Mouse (Mus musculus) CH12.LX (cell line): ENCODE data around the gene Klhl32. TPM values are rescaled to one million over a fixed set of nuclear protein-coding genes. Genes with fewer than 3 reads are reported as not detected.

ENCODE experiments used
- DNase-seq: peaks from one replicate; pipeline ENCODE4 v3.0.0-alpha.2; 2013; ENCODE audit errors: extremely low read depth
- H3K27ac ChIP-seq: 2 replicates; pipeline ENCODE4 v1.5.1; 2012; ENCODE audit warnings: low read depth, mild to moderate bottlenecking, control low read depth, moderate library complexity; ENCODE audit not compliant: insufficient read depth
- H3K27me3 ChIP-seq: replicated peaks from 2 replicates; pipeline ENCODE3; 2012; ENCODE audit warnings: inconsistent platforms
- H3K36me3 ChIP-seq, 2 experiments: replicated peaks in 1 of 2; 2 replicates each; pipeline versions ENCODE3 to v1.6.1; 2012; ENCODE audit warnings: inconsistent platforms in 1 of 2, low read length in 1 of 2, mild to moderate bottlenecking in 1 of 2, mixed read lengths in 1 of 2, moderate library complexity in 1 of 2; ENCODE audit not compliant: control insufficient read depth in 1 of 2, insufficient read depth in 1 of 2
- H3K4me1 ChIP-seq, 2 experiments: 2 replicates each; pipeline ENCODE4 v1.6.1; 2012; ENCODE audit warnings: inconsistent platforms in 1 of 2, moderate library complexity in 1 of 2; ENCODE audit not compliant: insufficient read depth in 2 of 2, control insufficient read depth in 1 of 2
- H3K4me2 ChIP-seq: 2 replicates; pipeline ENCODE4 v1.6.1; 2012; ENCODE audit warnings: low read depth, mild to moderate bottlenecking, control low read depth; ENCODE audit not compliant: poor library complexity, insufficient read depth, severe bottlenecking
- H3K4me3 ChIP-seq, 3 experiments: fragments of 150-350 bp in 1 of 3; sonication (generic) in 1 of 3; replicated peaks in 1 of 3; 2 replicates each; pipeline versions ENCODE3 to v1.5.1; 2011 to 2012; ENCODE audit warnings: low read depth in 2 of 3, low read length in 2 of 3, mild to moderate bottlenecking in 2 of 3, moderate library complexity in 2 of 3, control low read depth in 1 of 3, improper control_type of control experiment in 1 of 3, inconsistent platforms in 1 of 3, mixed read lengths in 1 of 3; ENCODE audit not compliant: poor library complexity in 1 of 3
- H3K79me2 ChIP-seq: replicated peaks from 2 replicates; pipeline ENCODE4 v1.6.1; 2012; ENCODE audit warnings: mild to moderate bottlenecking, moderate library complexity; ENCODE audit not compliant: control insufficient read depth, poor library complexity, insufficient read depth, severe bottlenecking; ENCODE audit errors: extremely low read depth
- H3K9ac ChIP-seq: 2 replicates; pipeline ENCODE4 v1.6.1; 2012; ENCODE audit warnings: low read depth, mild to moderate bottlenecking, control low read depth, moderate library complexity; ENCODE audit not compliant: insufficient read depth
- H3K9me3 ChIP-seq: replicated peaks from 2 replicates; pipeline ENCODE3; 2012; ENCODE audit warnings: low read length, inconsistent platforms, mixed read lengths
- BHLHE40 ChIP-seq: IDR thresholded peaks from 2 replicates; pipeline ENCODE4 v1.6.1; 2011; ENCODE audit warnings: mild to moderate bottlenecking, low read depth, low read length, improper control_type of control experiment
- EP300 ChIP-seq: IDR thresholded peaks from 2 replicates; pipeline ENCODE4 v1.6.1; 2011; ENCODE audit warnings: low read length, improper control_type of control experiment
- ETS1 ChIP-seq: conservative IDR thresholded peaks from 2 replicates; pipeline ENCODE4 v1.6.1; 2012; ENCODE audit warnings: low read depth, mild to moderate bottlenecking, inconsistent platforms, low read length, improper control_type of control experiment, moderate library complexity
- GABPA ChIP-seq: IDR thresholded peaks from 2 replicates; pipeline ENCODE4 v1.6.1; 2012; ENCODE audit warnings: low read depth, low read length, improper control_type of control experiment, inconsistent platforms; ENCODE audit not compliant: insufficient replicate concordance
- IRF4 ChIP-seq: IDR thresholded peaks from 2 replicates; pipeline ENCODE4 v1.6.1; 2014; ENCODE audit warnings: low read depth, mild to moderate bottlenecking, inconsistent platforms, low read length, improper control_type of control experiment
- JUN ChIP-seq: IDR thresholded peaks from 2 replicates; pipeline ENCODE4 v1.6.1; 2011; ENCODE audit warnings: low read depth, mild to moderate bottlenecking, low read length, improper control_type of control experiment, moderate library complexity; ENCODE audit not compliant: insufficient read depth
- MAFK ChIP-seq: IDR thresholded peaks from 2 replicates; pipeline ENCODE4 v1.6.1; 2011; ENCODE audit warnings: low read length, improper control_type of control experiment; ENCODE audit not compliant: insufficient replicate concordance
- MAX ChIP-seq: IDR thresholded peaks from 2 replicates; pipeline ENCODE4 v1.6.1; 2011; ENCODE audit warnings: low read length, improper control_type of control experiment
- MXI1 ChIP-seq: IDR thresholded peaks from 2 replicates; pipeline ENCODE4 v1.6.1; 2011; ENCODE audit warnings: mild to moderate bottlenecking, low read depth, low read length, improper control_type of control experiment
- POLR2AphosphoS2 ChIP-seq: IDR thresholded peaks from 2 replicates; pipeline ENCODE4 v1.6.1; 2011; ENCODE audit warnings: low read depth, low read length, improper control_type of control experiment
- dilution Hi-C: fragments of 300-500 bp; cut with MboI; formaldehyde crosslinking; loops from 2 replicates; pipeline ENCODE4 v1.14.3; 2020; ENCODE audit warnings: low sequenced_read_pairs; ENCODE audit not compliant: extremely low pct_unique_long_range_greater_than_20kb, extremely low pct_ligation_motif_present
- in situ Hi-C: fragments of 300-500 bp; cut with MboI; formaldehyde crosslinking; loops from 3 replicates; pipeline ENCODE4 v1.14.3; 2019; ENCODE audit warnings: low sequenced_read_pairs, low pct_ligation_motif_present, low pct_unique_long_range_greater_than_20kb, mixed read lengths
- polyA plus RNA-seq: library from polyadenylated mRNA; unstranded; fragments of >175 nt; gene quantifications from 2 replicates; pipeline ENCODE4 v1.2.1, GENCODE M21; 2012; ENCODE audit warnings: low read depth; ENCODE audit not compliant: insufficient read length
- total RNA-seq, 2 experiments: library from RNA; depleted of rRNA; stranded (reverse); fragments of 300-350 nt in 1 of 2; fragments of >200 nt in 1 of 2; gene quantifications; 2 replicates each; pipeline ENCODE4 v1.2.3; 2012 to 2014

Klhl32 gene
- total and polyA plus RNA-seq, 3 experiments = 0.55 to 1.1 (median 0.60) TPM

- H3K9ac ChIP-seq = no peak overlapping the region
- in situ Hi-C loops (no loop called here), dilution Hi-C loops (no loop called here)
- DNase-seq = peak; percentile 45
- H3K4me3 ChIP-seq = no peak overlapping the region
- TF ChIP-seq MAX (peak; percentile 39; the same call in 1 of the 2 replicates), JUN (no peak), BHLHE40 (peak; percentile 92), POLR2AphosphoS2 (no peak), IRF4 (peak; percentile 57), MXI1 (peak; percentile 40; the same call in 1 of the 2 replicates), MAFK (no peak), ETS1 (peak; percentile 60), GABPA (no peak), EP300 (peak; percentile 67)
- TF ChIP-seq, all 38 proteins: peak for 6
- peaks cover 0 to 25% of the 10 kb centered on the region in 2 experiments for H3K36me3 ChIP-seq
- 0 out of 2 replicates have a peak, but pooled peaks cover 3% of the 10 kb centered on the region for H3K79me2 ChIP-seq
- H3K27ac ChIP-seq = peak overlapping the region; percentile 23; the same call in 1 of the 2 replicates
- peak overlapping the region; percentile 70 for H3K4me2 ChIP-seq
- H3K4me1 ChIP-seq = peaks cover 10 to 36% of the 10 kb centered on the region in 2 experiments
- no peaks in the 10 kb centered on the region for H3K9me3 ChIP-seq
- H3K27me3 ChIP-seq = no peaks in the 10 kb centered on the region
Measured at GRCm38 (mm10) chr4:24568026-24568425, 282.9 kb downstream of the Klhl32 start.

Other genes starting within 250 kb of the Klhl32 start
- gene Ndufaf4, start 47.0 kb upstream of the Klhl32 start, total RNA-seq (2012; rRNA removed) = 13.9 and 24.0 TPM in 2 replicates
- gene Ndufaf4, start 47.0 kb upstream of the Klhl32 start, total RNA-seq (2014; rRNA removed) = 46.2 and 56.2 TPM in 2 replicates
- 53.1 and 54.1 TPM in 2 replicates for gene Ndufaf4, start 47.0 kb upstream of the Klhl32 start, polyA plus RNA-seq
- not detected in 2 replicates for gene Gpr63, start 115.3 kb upstream of the Klhl32 start, total RNA-seq (2012; rRNA removed)
- not detected in 2 replicates for gene Gpr63, start 115.3 kb upstream of the Klhl32 start, total RNA-seq (2014; rRNA removed)
- not detected in 2 replicates for gene Gpr63, start 115.3 kb upstream of the Klhl32 start, polyA plus RNA-seq